Mouse (Mus musculus) midbrain, embryonic 12.5 days (tissue): Measurements from ENCODE around the gene Dhx16. TPM values are rescaled to one million over a fixed set of nuclear protein-coding genes. Genes with fewer than 3 reads are reported as not detected.

Experiments
- ATAC-seq: fragments of 200-750 bp; cut with Nextera tagmentation; 2 replicates; pipeline ENCODE4 v1.8.0; 2017; ENCODE audit warnings: low read depth, moderate TSS enrichment, moderate library complexity; ENCODE audit not compliant: low FRiP score
- H3K27ac ChIP-seq: fragments of 300-500 bp; sonication (generic); replicated peaks from 2 replicates; pipeline ENCODE4 v1.5.1; 2016; ENCODE audit warnings: mild to moderate bottlenecking
- H3K27me3 ChIP-seq: fragments of 300-500 bp; sonication (generic); 2 replicates; pipeline ENCODE4 v1.6.1; 2016; ENCODE audit warnings: mild to moderate bottlenecking
- H3K36me3 ChIP-seq: fragments of 300-500 bp; sonication (generic); 2 replicates; pipeline ENCODE4 v1.6.1; 2016
- H3K4me1 ChIP-seq: fragments of 300-500 bp; sonication (generic); 2 replicates; pipeline ENCODE4 v1.6.1; 2016
- H3K4me2 ChIP-seq: fragments of 300-500 bp; sonication (generic); replicated peaks from 2 replicates; pipeline ENCODE4 v1.6.1; 2016; ENCODE audit warnings: mild to moderate bottlenecking, moderate library complexity
- H3K4me3 ChIP-seq: fragments of 300-500 bp; sonication (generic); 2 replicates; pipeline ENCODE4 v1.5.1; 2016; ENCODE audit warnings: mild to moderate bottlenecking
- H3K9ac ChIP-seq: fragments of 300-500 bp; sonication (generic); replicated peaks from 2 replicates; pipeline ENCODE4 v1.6.1; 2016; ENCODE audit warnings: mild to moderate bottlenecking, moderate library complexity
- H3K9me3 ChIP-seq: fragments of 300-500 bp; sonication (generic); 2 replicates; pipeline ENCODE4 v1.6.1; 2016; ENCODE audit warnings: mild to moderate bottlenecking
- WGBS: fragments of 180-500 bp; shearing (Covaris S2); methylation state at CpG from one replicate; pipeline ENCODE4 v1.1.7; 2016; 5-methylcytosine and 5-hydroxymethylcytosine counted together
- microRNA counts: library from miRNA; unstranded; fragments of <30 nt; microRNA quantifications from one replicate; lab custom pipeline; 2017
- microRNA-seq: library from miRNA; unstranded; fragments of <30 nt; microRNA quantifications from one replicate; pipeline ENCODE4, GENCODE M21; 2017
- polyA plus RNA-seq: library from polyadenylated mRNA; unstranded; fragments of >200 nt; fragmentation: Nextera tagmentation; extraction: Ambion mirVana; gene quantifications from 2 replicates; pipeline ENCODE4 v1.2.1, GENCODE M21; 2016

The Dhx16 gene
- polyA plus RNA-seq, 1 experiment from 2014 or later, result 48.2 TPM

DNA sequence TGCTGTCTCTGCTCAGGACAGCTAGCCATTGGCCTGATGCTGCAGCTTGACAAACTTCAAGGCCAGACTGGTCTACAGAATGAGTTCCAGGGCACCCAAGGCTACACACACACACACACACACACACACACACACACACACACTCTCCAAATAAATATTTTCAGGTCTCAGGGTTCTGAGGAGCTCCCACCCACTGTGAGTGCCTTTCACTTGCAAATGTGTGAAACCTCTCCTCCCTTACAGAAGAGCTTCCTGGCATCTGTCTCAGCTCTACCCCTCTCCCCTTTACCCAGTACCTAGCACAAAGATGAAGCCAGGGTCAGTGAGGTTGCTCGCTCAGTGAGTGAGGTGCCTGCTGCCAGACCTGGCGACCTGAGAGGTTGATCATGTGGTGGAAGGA, 59.5 kb downstream of the Dhx16 start:
- Histone ChIP-seq H3K27ac (no peak overlapping the region), H3K27me3 (no peaks in the 10 kb centered on the region), H3K4me2 (no peak overlapping the region), H3K9ac (no peak overlapping the region), H3K36me3 (no peaks in the 10 kb centered on the region), H3K9me3 (no peaks in the 10 kb centered on the region), H3K4me1 (no peaks in the 10 kb centered on the region), H3K4me3 (no peak overlapping the region)
- ATAC-seq, result no peak
- WGBS, result 51% methylated on average over 2 of the region's 2 CpGs

DNA sequence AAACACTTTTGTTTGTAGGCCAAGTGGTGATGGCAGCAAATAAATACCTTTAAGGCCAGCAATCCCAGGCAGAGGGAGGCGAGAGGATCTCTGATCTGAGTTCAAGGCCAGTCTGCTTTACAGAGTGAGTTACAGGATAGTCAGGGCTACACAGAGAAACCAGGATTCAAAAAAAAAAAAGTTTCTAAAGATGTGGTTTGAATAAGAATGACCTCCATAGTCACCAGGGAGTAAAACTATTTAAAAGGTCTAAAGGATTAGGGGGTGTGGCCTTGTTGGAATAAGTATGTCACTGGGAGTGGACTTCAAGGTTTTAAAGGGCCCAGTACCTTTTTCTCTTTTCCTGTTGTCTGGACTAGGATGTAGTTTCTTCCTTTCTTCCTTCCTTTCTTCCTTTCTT, 60.3 kb downstream of the Dhx16 start:
- ATAC-seq, result no peak
- H3K4me2 ChIP-seq, result no peak overlapping the region
- no peaks in the 10 kb centered on the region for H3K27me3 ChIP-seq
- no peak overlapping the region for H3K27ac ChIP-seq
- no peak overlapping the region for H3K4me3 ChIP-seq
- H3K36me3 ChIP-seq, result no peaks in the 10 kb centered on the region
- H3K9ac ChIP-seq, result no peak overlapping the region
- no peaks in the 10 kb centered on the region for H3K9me3 ChIP-seq
- 44% methylated on average over 1 of the region's 1 CpGs for WGBS
- H3K4me1 ChIP-seq, result no peaks in the 10 kb centered on the region

MicroRNAs encoded within 50 kb of the gene (microRNA counts, 519-probe panel; counts per million panel counts)
- microRNA mmu-miR-1894-3p (lab: Ali Mortazavi, UCI) (not detected), microRNA mmu-miR-1894-5p (lab: Ali Mortazavi, UCI) (not detected)

Small RNAs within 50 kb of the gene (microRNA-seq; reads per million reads assigned to microRNA genes)
- gene Gm28033 (0.70 reads per million), gene Mir1894 (not detected)

Other genes with a start within 250 kb of the Dhx16 start
- gene Mucl3, start 236.1 kb upstream of the Dhx16 start, polyA plus RNA-seq, result 0.08 TPM in 1 of 2 replicates, not detected in the other
- 18.7 and 19.0 TPM in 2 replicates for gene Vars2, start 212.2 kb upstream of the Dhx16 start, polyA plus RNA-seq
- gene Gtf2h4, start 206.1 kb upstream of the Dhx16 start, polyA plus RNA-seq, result 34.0 and 34.9 TPM in 2 replicates
- gene Ddr1, start 175.2 kb upstream of the Dhx16 start, polyA plus RNA-seq, result 201 and 218 TPM in 2 replicates
- 5.4 and 7.5 TPM in 2 replicates for gene Ier3, start 58.1 kb upstream of the Dhx16 start, polyA plus RNA-seq
- gene Flot1, start 56.6 kb upstream of the Dhx16 start, polyA plus RNA-seq, result 49.0 and 53.5 TPM in 2 replicates
- gene Tubb5, start 41.5 kb upstream of the Dhx16 start, polyA plus RNA-seq, result 1,535 and 1,561 TPM in 2 replicates
- 19.1 and 20.3 TPM in 2 replicates for gene Mdc1, start 38.3 kb upstream of the Dhx16 start, polyA plus RNA-seq
- 48.5 and 48.6 TPM in 2 replicates for gene Nrm, start 18.5 kb upstream of the Dhx16 start, polyA plus RNA-seq
- 27.7 and 27.9 TPM in 2 replicates for gene Ppp1r18, start 14.2 kb upstream of the Dhx16 start, polyA plus RNA-seq
- gene 2310061I04Rik, start 17.6 kb downstream of the Dhx16 start, polyA plus RNA-seq, result 24.9 and 29.2 TPM in 2 replicates
- 279 and 282 TPM in 2 replicates for gene Atat1, start 30.3 kb downstream of the Dhx16 start, polyA plus RNA-seq
- 45.5 and 53.6 TPM in 2 replicates for gene Mrps18b, start 36.6 kb downstream of the Dhx16 start, polyA plus RNA-seq
- 68.6 and 70.4 TPM in 2 replicates for gene Ppp1r10, start 36.6 kb downstream of the Dhx16 start, polyA plus RNA-seq
- 104 and 118 TPM in 2 replicates for gene Abcf1, start 89.9 kb downstream of the Dhx16 start, polyA plus RNA-seq
- gene Gnl1, start 100.0 kb downstream of the Dhx16 start, polyA plus RNA-seq, result 48.5 and 52.0 TPM in 2 replicates
- gene Prr3, start 100.4 kb downstream of the Dhx16 start, polyA plus RNA-seq, result 49.2 and 53.4 TPM in 2 replicates
- 4.1 and 5.0 TPM in 2 replicates for gene H2-T24, start 140.7 kb downstream of the Dhx16 start, polyA plus RNA-seq
- gene H2-T23, start 153.0 kb downstream of the Dhx16 start, polyA plus RNA-seq, result 4.2 and 6.1 TPM in 2 replicates
- 6.4 and 6.8 TPM in 2 replicates for gene H2-T22, start 162.9 kb downstream of the Dhx16 start, polyA plus RNA-seq
- not detected in 2 replicates for gene Gm6034, start 163.1 kb downstream of the Dhx16 start, polyA plus RNA-seq
- not detected in 2 replicates for gene Gm11127, start 178.6 kb downstream of the Dhx16 start, polyA plus RNA-seq
- not detected in 2 replicates for gene Gm19684, start 241.9 kb downstream of the Dhx16 start, polyA plus RNA-seq
- gene Gm7030, start 249.6 kb downstream of the Dhx16 start, polyA plus RNA-seq, result not detected in 2 replicates